Mouse (Mus musculus): Measurements from ENCODE around the gene Vax2. TPM values are rescaled to one million over a fixed set of nuclear protein-coding genes. Genes with fewer than 3 reads are reported as not detected.

Vax2 gene
- polyA plus RNA-seq, 1 experiment from 2014 or later: not detected

GRCm38 (mm10) chr6:83699971-83700370 is 11.1 kb upstream of the Vax2 start:
- no peak for DNase-seq (ENCODE audit: low spot score)
- H3K4me1 ChIP-seq (replicated peaks; ENCODE audit: control insufficient read depth, insufficient read depth): no peaks in the 10 kb centered on the region
- no peak overlapping the region for H3K27ac ChIP-seq (replicated peaks)
- no peak for TF ChIP-seq CTCF (IDR thresholded peaks at IDR 0.05; ENCODE audit: low read depth)
- TF ChIP-seq EP300 (optimal IDR thresholded peaks at IDR 0.05): no peak
- peaks cover 26% of the 10 kb centered on the region for H3K27me3 ChIP-seq (ENCODE audit: control insufficient read depth, insufficient read depth, low read length)
- H3K9me3 ChIP-seq (ENCODE audit: control insufficient read depth, low read length): no peaks in the 10 kb centered on the region
- H3K36me3 ChIP-seq (ENCODE audit: control insufficient read depth, insufficient read depth, low read length): no peaks in the 10 kb centered on the region
- no peak overlapping the region for H3K9ac ChIP-seq (ENCODE audit: low read length)
- ATAC-seq (ENCODE audit: low FRiP score, low TSS enrichment): no peak
- WGBS: 8% methylated on average over 5 of the region's 5 CpGs
- H3K4me3 ChIP-seq (ENCODE audit: low read depth, low read length): no peak overlapping the region
- no peak overlapping the region for H3K4me2 ChIP-seq (replicated peaks; ENCODE audit: low read depth)

GRCm38 (mm10) chr6:83701001-83701400 is 10.1 kb upstream of the Vax2 start:
- Histone ChIP-seq H3K27me3 (ENCODE audit: control insufficient read depth, insufficient read depth, low read length) (peaks cover 30% of the 10 kb centered on the region), H3K4me3 (ENCODE audit: low read depth, low read length) (no peak overlapping the region), H3K9me3 (ENCODE audit: control insufficient read depth, low read length) (no peaks in the 10 kb centered on the region), H3K9ac (ENCODE audit: low read length) (no peak overlapping the region), H3K36me3 (ENCODE audit: control insufficient read depth, insufficient read depth, low read length) (no peaks in the 10 kb centered on the region), H3K4me1 (replicated peaks; ENCODE audit: control insufficient read depth, insufficient read depth) (no peaks in the 10 kb centered on the region), H3K27ac (replicated peaks) (no peak overlapping the region), H3K4me2 (replicated peaks; ENCODE audit: low read depth) (no peak overlapping the region)
- ATAC-seq (ENCODE audit: low FRiP score, low TSS enrichment): no peak
- no peak for DNase-seq (ENCODE audit: low spot score)
- 2% methylated on average over 11 of the region's 11 CpGs for WGBS
- TF ChIP-seq EP300 (optimal IDR thresholded peaks at IDR 0.05): no peak
- TF ChIP-seq CTCF (IDR thresholded peaks at IDR 0.05; ENCODE audit: low read depth): no peak

GRCm38 (mm10) chr6:83702146-83702999 is 8.7 kb upstream of the Vax2 start:
- Histone ChIP-seq H3K4me2 (replicated peaks; ENCODE audit: low read depth) (no peak overlapping the region), H3K4me1 (replicated peaks; ENCODE audit: control insufficient read depth, insufficient read depth) (no peaks in the 10 kb centered on the region), H3K36me3 (ENCODE audit: control insufficient read depth, insufficient read depth, low read length) (no peaks in the 10 kb centered on the region), H3K9me3 (ENCODE audit: control insufficient read depth, low read length) (no peaks in the 10 kb centered on the region), H3K9ac (ENCODE audit: low read length) (no peak overlapping the region), H3K4me3 (ENCODE audit: low read depth, low read length) (peak overlapping the region; percentile 8; the same call in 1 of the 2 replicates), H3K27ac (replicated peaks) (no peak overlapping the region), H3K27me3 (ENCODE audit: control insufficient read depth, insufficient read depth, low read length) (peaks cover 34% of the 10 kb centered on the region)
- no peak for TF ChIP-seq CTCF (IDR thresholded peaks at IDR 0.05; ENCODE audit: low read depth)
- no peak for TF ChIP-seq EP300 (optimal IDR thresholded peaks at IDR 0.05)
- ATAC-seq (ENCODE audit: low FRiP score, low TSS enrichment): peak; percentile 42; the same call in 1 of the 2 replicates
- DNase-seq (ENCODE audit: low spot score): peak; percentile 29
- 2% methylated on average over 53 of the region's 53 CpGs for WGBS

- DNase-seq (ENCODE audit: low spot score) (no peak), ATAC-seq (ENCODE audit: low FRiP score, low TSS enrichment) (no peak)
- no peak for TF ChIP-seq EP300 (optimal IDR thresholded peaks at IDR 0.05)
- TF ChIP-seq CTCF (IDR thresholded peaks at IDR 0.05; ENCODE audit: low read depth): no peak
- Histone ChIP-seq H3K9me3 (ENCODE audit: control insufficient read depth, low read length) (no peaks in the 10 kb centered on the region), H3K36me3 (ENCODE audit: control insufficient read depth, insufficient read depth, low read length) (no peaks in the 10 kb centered on the region), H3K9ac (ENCODE audit: low read length) (no peak overlapping the region), H3K4me1 (replicated peaks; ENCODE audit: control insufficient read depth, insufficient read depth) (no peaks in the 10 kb centered on the region), H3K4me3 (ENCODE audit: low read depth, low read length) (no peak overlapping the region), H3K27ac (replicated peaks) (no peak overlapping the region), H3K27me3 (ENCODE audit: control insufficient read depth, insufficient read depth, low read length) (peaks cover 39% of the 10 kb centered on the region), H3K4me2 (replicated peaks; ENCODE audit: low read depth) (no peak overlapping the region)
- 3% methylated on average over 27 of the region's 27 CpGs for WGBS
Measured at GRCm38 (mm10) chr6:83703000-83703721, 7.9 kb upstream of the Vax2 start.

- no peak for DNase-seq (ENCODE audit: low spot score)
- H3K27me3 ChIP-seq (ENCODE audit: control insufficient read depth, insufficient read depth, low read length): peaks cover 45% of the 10 kb centered on the region
- H3K36me3 ChIP-seq (ENCODE audit: control insufficient read depth, insufficient read depth, low read length): no peaks in the 10 kb centered on the region
- no peaks in the 10 kb centered on the region for H3K4me1 ChIP-seq (replicated peaks; ENCODE audit: control insufficient read depth, insufficient read depth)
- H3K9ac ChIP-seq (ENCODE audit: low read length): no peak overlapping the region
- no peak overlapping the region for H3K4me2 ChIP-seq (replicated peaks; ENCODE audit: low read depth)
- 1% methylated on average over 10 of the region's 10 CpGs for WGBS
- no peak for ATAC-seq (ENCODE audit: low FRiP score, low TSS enrichment)
- no peak overlapping the region for H3K4me3 ChIP-seq (ENCODE audit: low read depth, low read length)
- no peak for TF ChIP-seq EP300 (optimal IDR thresholded peaks at IDR 0.05)
- TF ChIP-seq CTCF (IDR thresholded peaks at IDR 0.05; ENCODE audit: low read depth): no peak
- no peak overlapping the region for H3K27ac ChIP-seq (replicated peaks)
- H3K9me3 ChIP-seq (ENCODE audit: control insufficient read depth, low read length): no peaks in the 10 kb centered on the region
Measured at GRCm38 (mm10) chr6:83703722-83704078, 7.4 kb upstream of the Vax2 start.

GRCm38 (mm10) chr6:83704294-83704693 is 6.8 kb upstream of the Vax2 start:
- Histone ChIP-seq H3K4me1 (replicated peaks; ENCODE audit: control insufficient read depth, insufficient read depth) (no peaks in the 10 kb centered on the region), H3K9ac (ENCODE audit: low read length) (no peak overlapping the region), H3K9me3 (ENCODE audit: control insufficient read depth, low read length) (no peaks in the 10 kb centered on the region), H3K27me3 (ENCODE audit: control insufficient read depth, insufficient read depth, low read length) (peaks cover 44% of the 10 kb centered on the region), H3K4me3 (ENCODE audit: low read depth, low read length) (no peak overlapping the region), H3K36me3 (ENCODE audit: control insufficient read depth, insufficient read depth, low read length) (no peaks in the 10 kb centered on the region), H3K27ac (replicated peaks) (no peak overlapping the region), H3K4me2 (replicated peaks; ENCODE audit: low read depth) (no peak overlapping the region)
- no peak for DNase-seq (ENCODE audit: low spot score)
- 7% methylated on average over 1 of the region's 1 CpGs for WGBS
- ATAC-seq (ENCODE audit: low FRiP score, low TSS enrichment): no peak
- TF ChIP-seq EP300 (optimal IDR thresholded peaks at IDR 0.05) (no peak), CTCF (IDR thresholded peaks at IDR 0.05; ENCODE audit: low read depth) (no peak)
